Mouse (Mus musculus) spleen, postnatal 14 days (tissue): Measurements from ENCODE around the gene Ptges2.

ENCODE experiments used
- DNase-seq, 2 experiments: peaks; one replicate each; pipeline ENCODE4 v3.0.0; 2021 to 2022; ENCODE audit warnings: low spot score in 2 of 2

Gene Ptges2

DNA sequence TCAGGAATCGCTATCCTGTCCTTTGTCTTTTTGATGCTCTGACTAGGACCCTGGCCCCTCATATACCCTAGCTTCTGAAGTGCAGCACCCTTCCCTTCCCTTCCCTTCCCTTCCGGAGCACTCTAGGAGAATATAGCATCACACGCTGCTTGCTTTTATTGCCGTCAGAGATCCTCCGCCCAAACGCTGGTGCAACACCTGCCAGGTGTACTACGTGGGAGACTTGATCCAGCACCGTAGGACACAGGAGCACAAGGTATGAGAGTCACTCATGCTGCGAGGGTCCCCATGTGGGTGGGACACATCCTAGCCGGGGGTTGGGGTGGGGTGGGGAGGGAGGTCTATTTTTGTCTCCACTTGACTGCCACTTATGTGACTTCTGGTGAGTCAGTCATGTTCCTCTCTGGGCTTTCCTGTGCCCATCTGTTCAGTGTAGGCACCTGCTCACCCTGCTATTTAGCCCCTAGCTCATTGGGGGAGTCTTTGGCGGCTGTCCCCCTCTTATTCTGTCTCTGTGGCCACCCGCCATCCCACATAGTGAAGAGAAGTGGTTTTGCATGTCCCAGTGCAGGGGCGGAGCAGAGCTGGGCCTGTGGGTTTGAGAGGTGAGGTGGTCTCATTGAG is 20.3 kb upstream of the Ptges2 start:
- no peak for DNase-seq

GRCm38 (mm10) chr2:32376963-32377362 is 18.7 kb upstream of the Ptges2 start:
- DNase-seq: no peak

DNA sequence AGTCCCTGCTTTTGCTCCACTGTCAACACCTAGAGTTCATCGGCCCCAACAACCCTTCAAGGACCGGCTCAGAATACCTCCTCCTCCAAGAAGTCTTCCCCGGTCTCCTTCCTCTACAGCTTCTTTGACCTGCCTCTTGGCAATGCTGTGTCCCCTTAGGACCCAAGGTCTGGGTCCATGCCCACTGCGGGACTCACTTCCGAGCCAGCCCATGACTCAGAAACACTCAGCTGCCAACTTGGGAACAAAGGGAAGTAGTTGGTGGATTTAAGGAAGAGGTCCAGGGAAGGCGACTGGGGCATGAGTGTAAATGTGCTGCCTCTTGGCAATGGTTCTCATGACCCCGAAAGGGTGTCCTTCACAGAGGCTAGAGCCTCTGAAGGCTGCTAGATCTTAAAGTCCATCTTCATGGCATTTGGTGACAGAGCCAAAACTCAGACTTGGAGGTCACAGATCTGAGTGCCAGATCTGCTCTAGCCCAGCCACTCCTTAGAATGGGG is 15.6 kb upstream of the Ptges2 start:
- no peak for DNase-seq

- peak in 1 of 2 experiments; percentile 22 for DNase-seq
Measured at GRCm38 (mm10) chr2:32381141-32381774, 14.4 kb upstream of the Ptges2 start.

DNA sequence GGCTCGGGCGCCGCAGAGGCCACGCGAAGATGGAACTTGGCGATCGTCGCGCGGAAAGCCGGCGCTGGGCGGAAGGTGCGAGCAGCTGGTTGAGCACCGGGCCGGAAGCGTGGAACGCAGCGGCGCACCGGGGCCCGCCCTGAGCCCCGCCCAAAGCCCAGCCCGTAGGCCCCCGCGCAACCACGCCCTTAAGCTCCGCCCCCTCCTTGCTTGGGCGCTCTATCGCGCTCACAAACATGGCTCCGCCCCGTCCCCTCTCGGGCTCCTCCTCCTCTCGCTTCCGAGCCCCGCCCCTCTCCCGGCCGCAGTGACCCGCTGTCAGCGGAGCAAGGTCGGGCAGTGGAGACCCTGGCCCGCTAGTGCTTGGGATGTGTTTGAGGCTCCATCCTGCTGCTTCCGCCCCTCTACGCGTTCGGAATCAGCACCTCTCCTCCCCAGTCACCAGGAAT is 13.9 kb upstream of the Ptges2 start, which contains the start of gene 1110008P14Rik:
Gene 1110008P14Rik (minus strand): TSS at position 164 of the 449 bp plus-strand sequence.
- DNase-seq: peak; percentile 96 to 97

DNA sequence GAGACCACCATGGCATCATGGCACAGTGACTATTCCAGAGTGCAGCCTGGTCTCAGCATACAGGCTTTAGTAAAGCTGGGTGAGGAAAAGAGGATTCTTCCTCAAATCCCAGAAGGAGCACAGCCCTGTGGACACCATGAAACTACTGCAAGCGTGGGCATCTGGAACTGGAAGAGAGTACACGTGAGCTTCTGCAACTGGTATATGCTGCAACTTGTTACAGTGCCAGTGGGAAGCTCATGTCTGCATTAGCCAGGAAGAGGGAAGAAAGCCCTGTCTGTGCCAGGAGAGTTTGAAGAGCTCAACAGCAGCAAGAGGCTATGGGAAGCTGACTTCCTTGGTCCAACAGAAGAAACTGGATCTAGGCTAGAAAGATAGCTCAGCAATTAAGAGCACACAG is 13.0 kb upstream of the Ptges2 start:
- no peak for DNase-seq

DNA sequence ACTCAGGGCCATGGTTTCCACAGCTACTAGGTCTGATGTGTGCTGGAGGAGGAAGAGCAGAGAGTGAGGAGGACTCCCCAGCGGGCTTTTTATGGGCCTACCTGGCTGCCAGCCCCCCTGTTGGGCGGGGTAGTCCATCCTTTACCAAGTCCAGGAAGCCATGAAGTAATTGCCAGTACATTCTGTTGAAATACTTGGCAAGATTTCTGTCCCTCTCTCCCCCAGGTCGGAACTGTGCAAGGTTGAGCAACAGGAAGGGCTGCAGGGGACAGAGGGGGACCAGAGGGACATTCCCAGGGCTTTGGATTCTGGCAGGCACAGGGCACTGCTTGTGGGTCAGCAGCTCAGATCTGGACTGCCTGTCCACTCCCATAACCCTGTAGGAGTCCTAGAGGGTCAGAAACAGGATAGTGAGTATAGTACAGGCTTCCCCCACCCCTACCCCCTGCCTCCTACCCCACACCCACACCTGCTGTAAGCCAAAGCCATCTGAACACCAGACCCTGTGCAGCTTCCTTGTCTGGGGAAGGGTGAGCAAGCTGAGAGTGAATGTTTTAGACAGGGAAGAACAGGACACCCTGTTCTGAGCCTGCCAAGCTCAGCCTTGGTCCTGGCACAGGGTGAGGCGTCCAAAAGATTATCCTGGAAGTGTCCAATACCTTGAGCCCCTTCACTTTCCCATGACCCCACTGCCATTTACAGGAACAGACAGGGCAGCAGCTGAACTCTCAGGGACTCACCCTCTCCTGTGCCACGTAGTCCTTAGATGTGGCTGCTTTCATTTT is 7.8 kb upstream of the Ptges2 start, which contains the start of gene Lcn2:
Gene Lcn2 (minus strand): TSS at position 547 of the 785 bp plus-strand sequence.
- DNase-seq: no peak

GRCm38 (mm10) chr2:32389157-32389556 is 6.5 kb upstream of the Ptges2 start:
- no peak for DNase-seq

GRCm38 (mm10) chr2:32390871-32391270 is 4.8 kb upstream of the Ptges2 start:
- DNase-seq: no peak

DNA sequence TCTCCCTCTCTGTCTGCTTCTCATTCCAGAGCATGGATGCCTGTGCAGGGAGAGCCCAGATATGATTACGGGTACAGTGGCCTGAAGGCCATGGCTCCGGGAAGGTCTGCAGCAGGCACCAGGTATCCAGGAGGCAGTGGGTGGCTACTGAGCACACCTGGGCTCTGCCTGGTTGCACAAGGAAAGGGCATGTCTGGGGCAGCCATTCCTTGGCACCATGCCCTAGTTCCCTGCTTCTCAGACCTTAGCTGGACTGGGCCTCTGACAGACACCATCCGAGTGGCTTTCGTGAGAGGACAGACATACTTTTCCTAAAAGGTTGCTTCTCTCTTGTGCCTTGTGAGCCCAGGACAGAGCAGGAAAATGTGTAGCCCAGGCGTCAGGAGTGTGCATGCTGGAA is 3.6 kb upstream of the Ptges2 start:
- DNase-seq: no peak

- DNase-seq: peak in 1 of 2 experiments; percentile 42
Measured at GRCm38 (mm10) chr2:32394973-32395372, 723 bp upstream of the Ptges2 start.

GRCm38 (mm10) chr2:32395946-32396621 is 388 bp downstream of the Ptges2 start:
- peak; percentile 58 to 73 for DNase-seq

DNA sequence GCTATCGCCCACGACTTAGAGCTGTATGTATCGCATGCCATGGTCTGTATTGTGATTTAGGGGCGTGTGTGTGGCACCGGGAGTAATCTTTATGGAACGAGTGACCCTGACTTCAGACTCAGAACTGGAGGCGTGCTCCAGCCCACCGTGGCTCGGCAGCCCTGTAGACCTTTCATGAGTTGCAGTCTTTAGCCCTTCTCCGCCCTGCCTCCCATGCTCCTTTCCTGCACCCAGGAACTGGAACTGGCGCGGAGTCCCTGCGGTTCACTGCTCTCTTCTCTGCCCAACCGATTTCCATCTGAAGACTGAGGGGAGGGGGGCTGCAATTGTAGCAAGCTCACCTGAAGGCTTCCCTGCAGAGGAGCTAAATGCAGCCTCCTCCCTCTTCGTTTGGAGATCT is 999 bp downstream of the Ptges2 start:
- DNase-seq: no peak

GRCm38 (mm10) chr2:32404663-32405062 is 9.0 kb downstream of the Ptges2 start:
- peak; percentile 86 to 94 for DNase-seq

- no peak for DNase-seq
Measured at GRCm38 (mm10) chr2:32407144-32407824, 11.6 kb downstream of the Ptges2 start.

- no peak for DNase-seq
Measured at GRCm38 (mm10) chr2:32408429-32409424, 13.0 kb downstream of the Ptges2 start.

DNA sequence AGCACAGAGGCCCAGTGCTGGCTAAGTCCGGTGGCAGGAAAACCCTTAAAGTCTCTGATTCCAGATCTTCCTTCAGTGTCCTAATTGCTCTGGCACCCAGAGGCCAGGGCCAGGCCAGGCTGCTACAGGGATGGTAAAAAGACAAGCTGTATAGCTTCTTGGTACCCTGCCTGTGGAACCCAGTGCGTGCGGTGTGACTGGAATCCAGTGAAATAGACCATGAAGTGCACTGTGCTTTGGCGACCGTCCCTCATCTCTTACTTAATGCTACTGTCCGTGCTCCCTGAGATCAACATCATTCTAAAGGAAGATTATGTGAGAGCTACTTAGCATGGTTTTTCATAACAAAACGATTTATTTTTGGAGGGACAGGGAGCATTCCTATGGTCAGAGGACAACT is 15.7 kb downstream of the Ptges2 start:
- DNase-seq: no peak

- DNase-seq: no peak
Measured at GRCm38 (mm10) chr2:32412742-32413531, 17.2 kb downstream of the Ptges2 start.

- DNase-seq: no peak
Measured at GRCm38 (mm10) chr2:32413936-32414335, 18.2 kb downstream of the Ptges2 start.
